In genomic region chr3:107750775-107751540, GRCm38 (mm10) we compare ENCODE assay signal across 12 mouse cellular contexts. TPM values are rescaled to one million over a fixed set of nuclear protein-coding genes. Genes with fewer than 3 reads are reported as not detected.
A peak's percentile ranks its signal among the peaks of the same experiment; 100 is the strongest.
DNase-seq lines count a peak whose midpoint lies in the region; ATAC-seq lines count a peak whose summit lies in the region.
"Had no signal": no experiment of that assay in that cellular context is flagged by ENCODE, and none has a peak within 500 bp of the region (broad histone marks: within the 10 kb centered on the region; RNA-seq: fewer than 3 reads in every experiment).

No protein-coding gene starts in this region.

- WGBS in forebrain, embryonic 14.5 days, result 73% methylated on average over 9 of the region's 9 CpGs
- 82% methylated on average over 9 of the region's 9 CpGs for WGBS in forebrain, embryonic 12.5 days
- WGBS in forebrain, embryonic 15.5 days, result 69% methylated on average over 9 of the region's 9 CpGs

- H3K36me3 ChIP-seq in forebrain, embryonic 14.5 days (ENCODE audit: control insufficient read depth, insufficient read depth, low read length), result peaks cover 24% of the 10 kb centered on the region; the same call in 1 of the 2 replicates
- peaks cover 38% of the 10 kb centered on the region for H3K36me3 ChIP-seq in forebrain, embryonic 12.5 days (replicated peaks)
- H3K36me3 ChIP-seq in forebrain, embryonic 15.5 days, result 0 out of 2 replicates have a peak, but pooled peaks cover 4% of the 10 kb centered on the region

- no peak overlapping the region for H3K4me3 ChIP-seq in forebrain, embryonic 14.5 days (ENCODE audit: low read depth, low read length)
- no peak overlapping the region for H3K4me3 ChIP-seq in forebrain, embryonic 12.5 days (replicated peaks)
- no peak overlapping the region for H3K4me3 ChIP-seq in forebrain, embryonic 15.5 days
- H3K4me3 ChIP-seq: erythroblast, embryonic 14.5 days; neural tube, embryonic 12.5 days had no signal

- no peak overlapping the region for H3K9ac ChIP-seq in forebrain, embryonic 14.5 days (ENCODE audit: low read length)
- no peak overlapping the region for H3K9ac ChIP-seq in forebrain, embryonic 12.5 days
- H3K9ac ChIP-seq in forebrain, embryonic 15.5 days (replicated peaks), result no peak overlapping the region
- H3K9ac ChIP-seq: neural tube, embryonic 12.5 days had no signal

- H3K27me3 ChIP-seq in forebrain, embryonic 14.5 days (replicated peaks; ENCODE audit: control insufficient read depth, insufficient read depth, low read length), result no peaks in the 10 kb centered on the region
- H3K27me3 ChIP-seq in forebrain, embryonic 12.5 days, result no peaks in the 10 kb centered on the region
- no peaks in the 10 kb centered on the region for H3K27me3 ChIP-seq in forebrain, embryonic 15.5 days
- H3K27me3 ChIP-seq: neural tube, embryonic 12.5 days had no signal

- peak; percentile 34 for DNase-seq in forebrain, embryonic 14.5 days (ENCODE audit: low spot score)
- DNase-seq in urinary bladder, adult 2 months (ENCODE audit: low spot score), result peak; percentile 19
- no peak for DNase-seq in urinary bladder, postnatal 25 days (ENCODE audit: low spot score)
- no peak for DNase-seq in urinary bladder, adult 18-20 months (ENCODE audit: low spot score in 2 of 2)
- DNase-seq in right cerebral cortex, postnatal 25 days, result no peak
- no peak for DNase-seq in thymus, postnatal 10 days (ENCODE audit: low spot score in 2 of 2)
- DNase-seq: spleen, adult 18-20 months had no signal

- H3K4me2 ChIP-seq in forebrain, embryonic 14.5 days (ENCODE audit: low read length), result no peak overlapping the region
- no peak overlapping the region for H3K4me2 ChIP-seq in forebrain, embryonic 12.5 days
- no peak overlapping the region for H3K4me2 ChIP-seq in forebrain, embryonic 15.5 days (replicated peaks)
- H3K4me2 ChIP-seq: neural tube, embryonic 12.5 days had no signal

- peaks cover 4% of the 10 kb centered on the region; the same call in 1 of the 2 replicates for H3K4me1 ChIP-seq in forebrain, embryonic 14.5 days (ENCODE audit: control insufficient read depth, insufficient read depth, low read length)
- H3K4me1 ChIP-seq in forebrain, embryonic 12.5 days, result no peaks in the 10 kb centered on the region; the same call in 1 of the 2 replicates
- peaks cover 24% of the 10 kb centered on the region for H3K4me1 ChIP-seq in forebrain, embryonic 15.5 days

- peak overlapping the region; percentile 3; the same call in 1 of the 2 replicates for H3K27ac ChIP-seq in forebrain, embryonic 14.5 days (ENCODE audit: low read depth, low read length)
- H3K27ac ChIP-seq in forebrain, embryonic 12.5 days, result no peak overlapping the region
- H3K27ac ChIP-seq in forebrain, embryonic 15.5 days (replicated peaks), result 0 out of 2 replicates have a peak overlapping the region, but pooled peaks have one; percentile 12
- H3K27ac ChIP-seq: kidney, postnatal 0 days; neural tube, embryonic 12.5 days had no signal

- 0 out of 2 replicates have a peak, but pooled peaks have one; percentile 27 for ATAC-seq in forebrain, embryonic 14.5 days
- no peak for ATAC-seq in forebrain, embryonic 12.5 days (ENCODE audit: low FRiP score)
- 0 out of 2 replicates have a peak, but pooled peaks have one; percentile 7 for ATAC-seq in forebrain, embryonic 15.5 days (replicated peaks)

- H3K9me3 ChIP-seq in forebrain, embryonic 14.5 days (replicated peaks; ENCODE audit: control insufficient read depth, low read length), result no peaks in the 10 kb centered on the region
- no peaks in the 10 kb centered on the region for H3K9me3 ChIP-seq in forebrain, embryonic 12.5 days
- H3K9me3 ChIP-seq in forebrain, embryonic 15.5 days, result no peaks in the 10 kb centered on the region
- H3K9me3 ChIP-seq: neural tube, embryonic 12.5 days had no signal

RNA-seq across cellular contexts. Expression of gene Csf1, which starts 9.3 kb away (rescaled TPM):
- polyA plus RNA-seq in forebrain, embryonic 14.5 days (2014; fragmentation: Nextera tagmentation; extraction: Ambion mirVana), result 6.5 and 7.0 TPM in 2 replicates
- 6.1 and 8.3 TPM in 2 replicates for polyA plus RNA-seq in forebrain, embryonic 12.5 days (2016; fragmentation: Nextera tagmentation; extraction: Ambion mirVana)
- 33.2 and 34.9 TPM in 2 replicates for polyA plus RNA-seq in urinary bladder, adult 2 months (2012; rRNA removed)
- polyA plus RNA-seq in forebrain, embryonic 15.5 days (2015; fragmentation: Nextera tagmentation; extraction: Ambion mirVana), result 6.5 and 7.9 TPM in 2 replicates

RNA-seq across cellular contexts. Expression of gene Ahcyl1, which starts 54.6 kb away (rescaled TPM):
- 104 and 105 TPM in 2 replicates for polyA plus RNA-seq in forebrain, embryonic 14.5 days (2014; fragmentation: Nextera tagmentation; extraction: Ambion mirVana)
- 124 and 130 TPM in 2 replicates for polyA plus RNA-seq in forebrain, embryonic 12.5 days (2016; fragmentation: Nextera tagmentation; extraction: Ambion mirVana)
- polyA plus RNA-seq in urinary bladder, adult 2 months (2012; rRNA removed), result 101 and 110 TPM in 2 replicates
- 110 and 114 TPM in 2 replicates for polyA plus RNA-seq in forebrain, embryonic 15.5 days (2015; fragmentation: Nextera tagmentation; extraction: Ambion mirVana)

Comparison
In these comparisons a context has a peak if more than half of its experiments do, and no peak if none do; other contexts are left out.
1. DNase-seq: peak in forebrain, embryonic 14.5 days (single experiment) and urinary bladder, adult 2 months (single experiment); none in urinary bladder, postnatal 25 days (single experiment), urinary bladder, adult 18-20 months (0 of 2), right cerebral cortex, postnatal 25 days (single experiment) and thymus, postnatal 10 days (0 of 2).